Mouse (Mus musculus) thymus, adult 18-20 months (tissue): ENCODE measurements around the gene Magea3.
"Not testable (repeated sequence)": the region's sequence is repeated elsewhere in the genome, so short reads cannot be mapped to it uniquely, and the experiment has no call there.

ENCODE experiments used
- DNase-seq, 2 experiments: peaks; one replicate each; pipeline ENCODE4 v3.0.0; 2022; ENCODE audit warnings: mixed read lengths in 2 of 2

The Magea3 gene

DNA sequence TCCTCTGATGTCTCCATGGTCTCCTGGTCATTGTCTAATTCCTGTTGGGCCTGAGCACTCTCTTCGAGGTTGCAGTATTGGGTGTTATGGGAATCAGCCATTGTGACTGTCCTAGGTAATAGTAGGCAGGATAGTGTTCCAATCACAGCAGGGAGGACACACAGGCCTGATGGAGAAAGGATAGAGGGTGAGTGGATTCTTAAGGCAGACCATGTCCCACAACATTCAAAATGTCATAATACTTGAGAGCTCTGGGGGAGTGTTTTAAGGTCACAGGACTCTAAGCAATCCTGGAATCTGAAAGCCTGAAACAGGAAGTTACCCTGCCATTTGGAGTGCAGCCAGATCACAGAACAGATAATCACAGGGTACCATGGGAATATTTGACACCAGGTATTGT lies at the start of gene Magea3:
Gene Magea3, minus strand, starts transcription at position 101 of the 400 bp plus-strand sequence.
- not testable (repeated sequence) for DNase-seq

GRCm38 (mm10) chrX:154995750-154996149 lies 46.4 kb upstream of the Magea3 start, which contains the start of gene Magea8:
Gene Magea8, minus strand, starts transcription at chrX:154995850.
- not testable (repeated sequence) for DNase-seq

- not testable (repeated sequence) for DNase-seq
Measured at GRCm38 (mm10) chrX:154935887-154936286, 13.4 kb downstream of the Magea3 start, which contains the start of gene Magea6. Gene Magea6, minus strand, starts transcription at chrX:154935987.
